Mouse (Mus musculus): Measurements from ENCODE around the gene Dbn1. TPM values are rescaled to one million over a fixed set of nuclear protein-coding genes. Genes with fewer than 3 reads are reported as not detected.

Gene Dbn1
- polyA plus RNA-seq, 1 experiment, result 108 TPM

- H3K27me3 ChIP-seq (ENCODE audit: control insufficient read depth, insufficient read depth, low read length), result no peaks in the 10 kb centered on the region
- no peak overlapping the region for H3K4me3 ChIP-seq (replicated peaks; ENCODE audit: insufficient read depth, low read depth, low read length)
- TF ChIP-seq POLR2A (IDR thresholded peaks at IDR 0.05; ENCODE audit: borderline replicate concordance, insufficient read depth, low read length), result no peak
- 0 out of 2 replicates have a peak, but pooled peaks have one; percentile 2 for TF ChIP-seq CTCF (IDR thresholded peaks at IDR 0.05; ENCODE audit: borderline replicate concordance, insufficient read depth, low read depth, low read length)
- no peak overlapping the region for H3K27ac ChIP-seq (ENCODE audit: insufficient read depth, low read length)
- 8% methylated on average over 18 of the region's 18 CpGs for WGBS
- peak; percentile 79 to 91 for DNase-seq
- H3K4me1 ChIP-seq (ENCODE audit: control insufficient read depth, insufficient read depth, low read length), result peaks cover 19% of the 10 kb centered on the region; the same call in 1 of the 2 replicates
These were observed 7.1 kb upstream of the Dbn1 start for GRCm38 (mm10) chr13:55494883-55495621.

- no peak overlapping the region for H3K4me3 ChIP-seq (replicated peaks; ENCODE audit: insufficient read depth, low read depth, low read length)
- no peak for TF ChIP-seq CTCF (IDR thresholded peaks at IDR 0.05; ENCODE audit: borderline replicate concordance, insufficient read depth, low read depth, low read length)
- TF ChIP-seq POLR2A (IDR thresholded peaks at IDR 0.05; ENCODE audit: borderline replicate concordance, insufficient read depth, low read length), result no peak
- H3K27ac ChIP-seq (ENCODE audit: insufficient read depth, low read length), result no peak overlapping the region
- DNase-seq, result no peak
- 70% methylated on average over 2 of the region's 2 CpGs for WGBS
- H3K4me1 ChIP-seq (ENCODE audit: control insufficient read depth, insufficient read depth, low read length), result peaks cover 19% of the 10 kb centered on the region; the same call in 1 of the 2 replicates
- no peaks in the 10 kb centered on the region for H3K27me3 ChIP-seq (ENCODE audit: control insufficient read depth, insufficient read depth, low read length)
These were observed 6.3 kb upstream of the Dbn1 start for GRCm38 (mm10) chr13:55494257-55494656.

GRCm38 (mm10) chr13:55486916-55487577 lies 864 bp downstream of the Dbn1 start:
- Histone ChIP-seq H3K4me1 (ENCODE audit: control insufficient read depth, insufficient read depth, low read length) (peaks cover 4% of the 10 kb centered on the region; the same call in 1 of the 2 replicates), H3K27ac (ENCODE audit: insufficient read depth, low read length) (no peak overlapping the region), H3K4me3 (replicated peaks; ENCODE audit: insufficient read depth, low read depth, low read length) (peak overlapping the region; percentile 43), H3K27me3 (ENCODE audit: control insufficient read depth, insufficient read depth, low read length) (no peaks in the 10 kb centered on the region)
- TF ChIP-seq CTCF (IDR thresholded peaks at IDR 0.05; ENCODE audit: borderline replicate concordance, insufficient read depth, low read depth, low read length), result no peak
- TF ChIP-seq POLR2A (IDR thresholded peaks at IDR 0.05; ENCODE audit: borderline replicate concordance, insufficient read depth, low read length), result no peak
- 1% methylated on average over 29 of the region's 29 CpGs for WGBS
- peak in 1 of 2 experiments; percentile 35 for DNase-seq

DNA sequence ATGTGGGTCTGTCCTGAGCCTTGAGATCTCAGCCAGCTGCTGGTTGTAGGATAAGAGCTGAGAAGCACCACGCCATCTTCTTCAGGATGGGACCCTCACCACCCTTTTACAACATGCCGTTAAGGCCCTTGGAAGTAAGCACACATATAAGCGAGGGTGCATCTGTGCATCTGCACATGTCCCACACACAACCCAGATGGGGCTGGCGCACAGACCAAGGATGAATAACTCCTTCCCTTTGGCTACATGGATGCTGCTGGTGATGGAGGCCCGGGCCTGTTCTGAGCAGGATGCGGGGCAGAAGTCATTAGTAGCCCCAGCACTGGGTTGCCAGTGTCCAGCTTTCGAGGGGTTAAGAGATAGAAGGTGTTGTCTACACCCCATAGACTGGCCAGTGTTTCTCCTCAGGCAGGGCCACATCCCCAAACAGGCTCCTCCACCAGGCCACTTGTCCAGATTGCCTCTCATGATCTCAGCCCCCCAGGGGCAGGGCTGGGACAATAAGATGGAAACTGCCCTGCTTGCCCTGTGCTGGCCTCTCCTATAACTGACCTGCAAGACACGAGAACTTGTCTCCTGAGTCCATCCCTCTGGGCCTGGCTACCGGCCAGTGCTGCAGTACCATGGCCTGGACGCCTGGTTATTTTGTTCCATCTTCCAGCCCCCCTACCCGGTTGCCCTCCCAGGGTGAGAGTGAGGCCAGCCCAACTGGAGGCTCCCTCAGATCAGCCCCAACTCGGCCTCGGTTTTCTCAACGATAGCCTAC lies 1.7 kb downstream of the Dbn1 start:
- 55% methylated on average over 14 of the region's 14 CpGs for WGBS
- TF ChIP-seq POLR2A (IDR thresholded peaks at IDR 0.05; ENCODE audit: borderline replicate concordance, insufficient read depth, low read length) (no peak), CTCF (IDR thresholded peaks at IDR 0.05; ENCODE audit: borderline replicate concordance, insufficient read depth, low read depth, low read length) (no peak)
- no peak for DNase-seq
- Histone ChIP-seq H3K4me1 (ENCODE audit: control insufficient read depth, insufficient read depth, low read length) (peaks cover 4% of the 10 kb centered on the region; the same call in 1 of the 2 replicates), H3K4me3 (replicated peaks; ENCODE audit: insufficient read depth, low read depth, low read length) (no peak overlapping the region), H3K27ac (ENCODE audit: insufficient read depth, low read length) (no peak overlapping the region), H3K27me3 (ENCODE audit: control insufficient read depth, insufficient read depth, low read length) (no peaks in the 10 kb centered on the region)

GRCm38 (mm10) chr13:55484520-55485088 lies 3.3 kb downstream of the Dbn1 start:
- peaks cover 4% of the 10 kb centered on the region; the same call in 1 of the 2 replicates for H3K4me1 ChIP-seq (ENCODE audit: control insufficient read depth, insufficient read depth, low read length)
- H3K4me3 ChIP-seq (replicated peaks; ENCODE audit: insufficient read depth, low read depth, low read length), result no peak overlapping the region
- no peak for DNase-seq
- TF ChIP-seq POLR2A (IDR thresholded peaks at IDR 0.05; ENCODE audit: borderline replicate concordance, insufficient read depth, low read length) (no peak), CTCF (IDR thresholded peaks at IDR 0.05; ENCODE audit: borderline replicate concordance, insufficient read depth, low read depth, low read length) (no peak)
- no peaks in the 10 kb centered on the region for H3K27me3 ChIP-seq (ENCODE audit: control insufficient read depth, insufficient read depth, low read length)
- no peak overlapping the region for H3K27ac ChIP-seq (ENCODE audit: insufficient read depth, low read length)
- WGBS, result 37% methylated on average over 7 of the region's 7 CpGs

DNA sequence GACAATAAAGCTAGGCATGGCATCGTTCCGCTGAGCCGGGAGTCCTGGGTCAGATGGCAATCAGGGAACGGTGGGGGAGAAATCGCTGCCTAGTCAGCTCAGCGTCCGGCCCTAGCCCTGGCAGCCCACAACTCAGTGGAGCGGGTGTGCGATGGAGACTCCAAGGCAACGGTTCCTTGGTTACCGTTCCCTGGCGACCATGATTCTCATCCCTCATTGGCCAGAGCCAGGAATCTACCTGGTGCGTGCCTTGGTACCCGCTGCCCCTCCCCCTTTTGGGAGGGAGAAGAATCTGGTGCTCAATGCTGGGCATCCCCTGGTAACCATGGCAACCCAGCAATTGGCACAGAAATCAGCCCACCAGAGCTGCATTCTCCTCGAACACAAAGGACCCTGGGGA lies 4.3 kb downstream of the Dbn1 start:
- WGBS, result 9% methylated on average over 15 of the region's 15 CpGs
- Histone ChIP-seq H3K27me3 (ENCODE audit: control insufficient read depth, insufficient read depth, low read length) (no peaks in the 10 kb centered on the region), H3K4me1 (ENCODE audit: control insufficient read depth, insufficient read depth, low read length) (peaks cover 4% of the 10 kb centered on the region; the same call in 1 of the 2 replicates), H3K4me3 (replicated peaks; ENCODE audit: insufficient read depth, low read depth, low read length) (no peak overlapping the region), H3K27ac (ENCODE audit: insufficient read depth, low read length) (no peak overlapping the region)
- peak in 1 of 2 experiments; percentile 24 for DNase-seq
- TF ChIP-seq CTCF (IDR thresholded peaks at IDR 0.05; ENCODE audit: borderline replicate concordance, insufficient read depth, low read depth, low read length), result no peak
- TF ChIP-seq POLR2A (IDR thresholded peaks at IDR 0.05; ENCODE audit: borderline replicate concordance, insufficient read depth, low read length), result no peak

DNA sequence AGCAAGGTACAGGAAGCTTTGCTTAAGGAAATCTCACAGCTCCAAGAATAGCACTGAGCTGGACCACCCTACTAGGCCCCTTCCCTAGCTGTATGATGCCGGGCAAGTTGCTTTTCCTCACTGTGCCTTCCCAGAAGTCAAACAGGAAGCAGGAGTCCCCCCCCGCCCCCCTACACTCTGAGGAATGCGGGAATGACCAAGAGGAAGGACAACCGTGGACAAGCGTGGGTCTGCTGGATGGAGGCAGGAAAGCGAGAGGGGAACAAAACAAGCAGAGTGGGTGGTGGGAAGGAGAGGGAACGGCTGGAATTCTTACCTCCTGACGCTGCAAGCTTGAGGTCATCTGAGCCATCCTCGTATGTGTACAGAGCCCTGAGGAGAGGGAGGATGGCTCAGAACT lies 4.8 kb downstream of the Dbn1 start:
- Histone ChIP-seq H3K27ac (ENCODE audit: insufficient read depth, low read length) (no peak overlapping the region), H3K27me3 (ENCODE audit: control insufficient read depth, insufficient read depth, low read length) (no peaks in the 10 kb centered on the region), H3K4me3 (replicated peaks; ENCODE audit: insufficient read depth, low read depth, low read length) (no peak overlapping the region), H3K4me1 (ENCODE audit: control insufficient read depth, insufficient read depth, low read length) (peaks cover 4% of the 10 kb centered on the region; the same call in 1 of the 2 replicates)
- WGBS, result 77% methylated on average over 9 of the region's 9 CpGs
- no peak for DNase-seq
- TF ChIP-seq CTCF (IDR thresholded peaks at IDR 0.05; ENCODE audit: borderline replicate concordance, insufficient read depth, low read depth, low read length), result no peak
- TF ChIP-seq POLR2A (IDR thresholded peaks at IDR 0.05; ENCODE audit: borderline replicate concordance, insufficient read depth, low read length), result no peak

All from cerebellum, adult 2 months (tissue).